Mouse (Mus musculus) MEL (cell line): ENCODE data around the gene Atp2a3. TPM values are rescaled to one million over a fixed set of nuclear protein-coding genes. Genes with fewer than 3 reads are reported as not detected.

ENCODE experiments used
- DNase-seq: peaks from one replicate; pipeline ENCODE4 v3.0.0; 2011; ENCODE audit warnings: low read depth, low spot score
- H3K27ac ChIP-seq: 2 replicates; pipeline ENCODE4 v1.5.1; 2012; ENCODE audit warnings: low read depth, mild to moderate bottlenecking, control low read depth, low read length, moderate library complexity; ENCODE audit not compliant: control insufficient read depth
- H3K27me3 ChIP-seq, 2 experiments: fragments of 150-350 bp in 1 of 2; sonication (generic) in 1 of 2; 2 replicates each; pipeline ENCODE4 v1.6.1; 2012; ENCODE audit warnings: low read length in 2 of 2, mild to moderate bottlenecking in 2 of 2, improper control_type of control experiment in 1 of 2, moderate library complexity in 1 of 2; ENCODE audit not compliant: insufficient read depth in 2 of 2, control insufficient read depth in 1 of 2
- H3K36me3 ChIP-seq, 2 experiments: 2 replicates each; pipeline ENCODE4 v1.6.1; 2012 to 2014; ENCODE audit warnings: low read length in 2 of 2, improper control_type of control experiment in 1 of 2, inconsistent platforms in 1 of 2, mild to moderate bottlenecking in 1 of 2; ENCODE audit not compliant: insufficient read depth in 2 of 2, control insufficient read depth in 1 of 2
- H3K4me1 ChIP-seq, 2 experiments: fragments of 150-350 bp in 1 of 2; sonication (generic) in 1 of 2; 2 replicates each; pipeline ENCODE4 v1.6.1; 2012; ENCODE audit warnings: low read length in 2 of 2, improper control_type of control experiment in 1 of 2, mild to moderate bottlenecking in 1 of 2; ENCODE audit not compliant: insufficient read depth in 2 of 2, control insufficient read depth in 1 of 2
- H3K4me3 ChIP-seq, 2 experiments: fragments of 150-350 bp in 1 of 2; sonication (generic) in 1 of 2; 2 replicates each; pipeline ENCODE4 v1.5.1; 2012; ENCODE audit warnings: low read depth in 2 of 2, low read length in 2 of 2, mild to moderate bottlenecking in 2 of 2, moderate library complexity in 2 of 2, control low read depth in 1 of 2, improper control_type of control experiment in 1 of 2; ENCODE audit not compliant: control insufficient read depth in 1 of 2, insufficient read depth in 1 of 2
- H3K79me2 ChIP-seq: 2 replicates; pipeline ENCODE4 v1.6.1; 2012; ENCODE audit warnings: mild to moderate bottlenecking, low read length, moderate library complexity; ENCODE audit not compliant: control insufficient read depth, poor library complexity, insufficient read depth
- H3K9ac ChIP-seq: 2 replicates; pipeline ENCODE4 v1.6.1; 2012; ENCODE audit warnings: low read depth, mild to moderate bottlenecking, control low read depth, low read length, moderate library complexity; ENCODE audit not compliant: control insufficient read depth, poor library complexity, severe bottlenecking
- H3K9me3 ChIP-seq: fragments of 150-350 bp; sonication (generic); replicated peaks from 2 replicates; pipeline ENCODE4 v1.6.1; 2012; ENCODE audit warnings: mild to moderate bottlenecking, low read length, improper control_type of control experiment, moderate library complexity; ENCODE audit not compliant: insufficient read depth
- CHD1 ChIP-seq: IDR thresholded peaks from 2 replicates; pipeline ENCODE4 v1.6.1; 2012; ENCODE audit warnings: low read depth, mild to moderate bottlenecking, inconsistent platforms, low read length, improper control_type of control experiment
- JUND ChIP-seq: IDR thresholded peaks from 2 replicates; pipeline ENCODE4 v1.6.1; 2011; ENCODE audit warnings: low read depth, mild to moderate bottlenecking, improper control_type of control experiment, low read length
- MAZ ChIP-seq: IDR thresholded peaks from 2 replicates; pipeline ENCODE4 v1.6.1; 2012; ENCODE audit warnings: low read depth, mild to moderate bottlenecking, inconsistent platforms, low read length, improper control_type of control experiment
- MEF2A ChIP-seq: IDR thresholded peaks from 2 replicates; pipeline ENCODE4 v1.6.1; 2014; ENCODE audit warnings: low read depth, mild to moderate bottlenecking, inconsistent platforms, low read length, improper control_type of control experiment; ENCODE audit not compliant: poor library complexity, insufficient replicate concordance, severe bottlenecking; ENCODE audit errors: extremely low read depth
- MXI1 ChIP-seq: IDR thresholded peaks from 2 replicates; pipeline ENCODE4 v1.6.1; 2011; ENCODE audit warnings: mild to moderate bottlenecking, low read depth, low read length, improper control_type of control experiment
- MYB ChIP-seq: IDR thresholded peaks from 2 replicates; pipeline ENCODE4 v1.6.1; 2011; ENCODE audit warnings: mild to moderate bottlenecking, low read depth, low read length, improper control_type of control experiment
- NRF1 ChIP-seq: IDR thresholded peaks from 2 replicates; pipeline ENCODE4 v1.6.1; 2014; ENCODE audit warnings: low read depth, mild to moderate bottlenecking, inconsistent platforms, low read length, improper control_type of control experiment, moderate library complexity; ENCODE audit not compliant: poor library complexity, insufficient read depth, severe bottlenecking
- POLR2A ChIP-seq, 2 experiments: IDR thresholded peaks; 2 replicates each; pipeline ENCODE4 v1.6.1; 2011 to 2012; ENCODE audit warnings: low read length in 2 of 2, mild to moderate bottlenecking in 2 of 2, control low read depth in 1 of 2, improper control_type of control experiment in 1 of 2, low read depth in 1 of 2, moderate library complexity in 1 of 2; ENCODE audit not compliant: control insufficient read depth in 1 of 2, insufficient read depth in 1 of 2, poor library complexity in 1 of 2
- POLR2AphosphoS5 ChIP-seq: IDR thresholded peaks from 2 replicates; pipeline ENCODE4 v1.6.1; 2012; ENCODE audit warnings: low read depth, borderline replicate concordance, mild to moderate bottlenecking, inconsistent platforms, low read length, moderate library complexity, mixed read lengths
- SIN3A ChIP-seq: IDR thresholded peaks from 2 replicates; pipeline ENCODE4 v1.6.1; 2012; ENCODE audit warnings: low read length, improper control_type of control experiment, inconsistent platforms
- TBP ChIP-seq: IDR thresholded peaks from 2 replicates; pipeline ENCODE4 v1.8.0; 2011; ENCODE audit warnings: low read depth, low read length, improper control_type of control experiment
- TCF12 ChIP-seq: IDR thresholded peaks from 2 replicates; pipeline ENCODE4 v1.6.1; 2014; ENCODE audit warnings: low read depth, mild to moderate bottlenecking, inconsistent platforms, low read length, improper control_type of control experiment, moderate library complexity
- USF1 ChIP-seq: IDR thresholded peaks from 2 replicates; pipeline ENCODE4 v1.6.1; 2014; ENCODE audit warnings: low read depth, mild to moderate bottlenecking, inconsistent platforms, low read length, improper control_type of control experiment, moderate library complexity
- polyA plus RNA-seq, 2 experiments: library from polyadenylated mRNA; stranded (reverse) in 1 of 2; unstranded in 1 of 2; fragments of >175 nt in 1 of 2; fragments of >200 nt in 1 of 2; gene quantifications; 2 replicates each; pipeline versions ENCODE4 v1.2.1 to v1.2.4; 2012; ENCODE audit warnings: low replicate concordance in 2 of 2, low read depth in 1 of 2; ENCODE audit not compliant: insufficient read length in 2 of 2, insufficient read depth in 1 of 2, missing spikeins in 1 of 2
- total RNA-seq: library from RNA; depleted of rRNA; stranded (reverse); fragments of 300-350 nt; gene quantifications from 2 replicates; pipeline ENCODE4 v1.2.3, GENCODE M21; 2012

Gene Atp2a3
- total and polyA plus RNA-seq, 3 experiments = 10.7 to 49.9 TPM; not detected in 1

GRCm38 (mm10) chr11:73013981-73014380 is 53.0 kb downstream of the Atp2a3 start:
- TF ChIP-seq TBP = no peak
- no peak for TF ChIP-seq MEF2A
- TF ChIP-seq TCF12 = no peak
- TF ChIP-seq NRF1 = no peak
- TF ChIP-seq POLR2AphosphoS5 = no peak
- no peak for TF ChIP-seq MYB
- no peak for TF ChIP-seq POLR2A (IDR thresholded peaks at IDR 0.05; ENCODE audit: control insufficient read depth in 1 of 2, insufficient read depth in 1 of 2, low read depth in 1 of 2, low read length in 2 of 2, poor library complexity in 1 of 2)
- Histone ChIP-seq H3K36me3 (no peaks in the 10 kb centered on the region; a peak in 1 of 4 replicates), H3K4me3 (no peak overlapping the region), H3K4me1 (peaks cover 2 to 5% of the 10 kb centered on the region in 2 experiments), H3K9ac (no peak overlapping the region), H3K27ac (no peak overlapping the region), H3K9me3 (no peaks in the 10 kb centered on the region), H3K27me3 (no peaks in the 10 kb centered on the region), H3K79me2 (no peaks in the 10 kb centered on the region; the same call in 1 of the 2 replicates)
- DNase-seq = no peak

GRCm38 (mm10) chr11:73014831-73015344 is 53.9 kb downstream of the Atp2a3 start:
- Histone ChIP-seq H3K4me3 (no peak overlapping the region), H3K27me3 (no peaks in the 10 kb centered on the region), H3K27ac (no peak overlapping the region), H3K79me2 (no peaks in the 10 kb centered on the region; the same call in 1 of the 2 replicates), H3K9ac (no peak overlapping the region), H3K36me3 (no peaks in the 10 kb centered on the region; a peak in 1 of 4 replicates), H3K9me3 (no peaks in the 10 kb centered on the region), H3K4me1 (peaks cover 2 to 5% of the 10 kb centered on the region in 2 experiments)
- TF ChIP-seq JUND = no peak
- no peak for TF ChIP-seq POLR2A (IDR thresholded peaks at IDR 0.05; ENCODE audit: control insufficient read depth in 1 of 2, insufficient read depth in 1 of 2, low read depth in 1 of 2, low read length in 2 of 2, poor library complexity in 1 of 2)
- no peak for TF ChIP-seq MEF2A
- TF ChIP-seq USF1 = no peak
- no peak for TF ChIP-seq MYB
- TF ChIP-seq MAZ = no peak
- TF ChIP-seq MXI1 = no peak
- TF ChIP-seq CHD1 = no peak
- no peak for TF ChIP-seq SIN3A
- no peak for DNase-seq
